Mouse (Mus musculus): ENCODE measurements around the gene Anapc7. TPM values are rescaled to one million over a fixed set of nuclear protein-coding genes. Genes with fewer than 3 reads are reported as not detected.

Anapc7 gene
- total and polyA plus RNA-seq, 3 experiments, result 39.9 to 49.7 TPM; not detected in 1

- no peak for DNase-seq (ENCODE audit: low read depth, low spot score)
- Histone ChIP-seq H3K9me3 (replicated peaks; ENCODE audit: insufficient read depth, low read length) (no peaks in the 10 kb centered on the region), H3K27ac (ENCODE audit: control insufficient read depth, low read depth, low read length) (no peak overlapping the region), H3K4me3 (ENCODE audit: control insufficient read depth in 1 of 2, insufficient read depth in 1 of 2, low read depth in 2 of 2, low read length in 2 of 2) (no peak overlapping the region), H3K9ac (ENCODE audit: control insufficient read depth, low read depth, low read length, poor library complexity, severe bottlenecking) (no peak overlapping the region), H3K79me2 (ENCODE audit: control insufficient read depth, insufficient read depth, low read length, poor library complexity) (peaks cover 4% of the 10 kb centered on the region; the same call in 1 of the 2 replicates), H3K4me1 (ENCODE audit: control insufficient read depth in 1 of 2, insufficient read depth in 2 of 2, low read length in 2 of 2) (no peaks in the 10 kb centered on the region), H3K36me3 (ENCODE audit: control insufficient read depth in 1 of 2, insufficient read depth in 2 of 2, low read length in 2 of 2) (peaks cover 2 to 71% of the 10 kb centered on the region in 2 experiments), H3K27me3 (ENCODE audit: control insufficient read depth in 1 of 2, insufficient read depth in 2 of 2, low read length in 2 of 2) (no peaks in the 10 kb centered on the region)
- TF ChIP-seq MXI1 (IDR thresholded peaks at IDR 0.05; ENCODE audit: low read depth, low read length), result no peak
- TF ChIP-seq NRF1 (IDR thresholded peaks at IDR 0.05; ENCODE audit: insufficient read depth, low read depth, low read length, poor library complexity, severe bottlenecking), result no peak
- TF ChIP-seq USF1 (IDR thresholded peaks at IDR 0.05; ENCODE audit: low read depth, low read length), result no peak
- no peak for TF ChIP-seq MEF2A (IDR thresholded peaks at IDR 0.05; ENCODE audit: extremely low read depth, insufficient replicate concordance, low read depth, low read length, poor library complexity, severe bottlenecking)
- no peak for TF ChIP-seq MYC (IDR thresholded peaks at IDR 0.05; ENCODE audit: low read depth, low read length)
- no peak for TF ChIP-seq SMC3 (IDR thresholded peaks at IDR 0.05; ENCODE audit: low read depth, low read length)
- TF ChIP-seq TBP (IDR thresholded peaks at IDR 0.05; ENCODE audit: low read depth, low read length), result no peak
- no peak for TF ChIP-seq GATA1 (IDR thresholded peaks at IDR 0.05; ENCODE audit: low read depth, low read length)
- no peak for TF ChIP-seq E2F4 (IDR thresholded peaks at IDR 0.05; ENCODE audit: borderline replicate concordance, low read depth, low read length)
- no peak for TF ChIP-seq ZC3H11A (IDR thresholded peaks at IDR 0.05; ENCODE audit: low read depth, low read length)
- TF ChIP-seq BHLHE40 (IDR thresholded peaks at IDR 0.05; ENCODE audit: borderline replicate concordance, low read depth, low read length), result no peak
- TF ChIP-seq ELF1 (IDR thresholded peaks at IDR 0.05; ENCODE audit: low read depth, low read length), result no peak
- TF ChIP-seq GABPA (IDR thresholded peaks at IDR 0.05; ENCODE audit: low read depth, low read length), result no peak
- no peak for TF ChIP-seq TAL1 (IDR thresholded peaks at IDR 0.05; ENCODE audit: low read length)
- no peak for TF ChIP-seq MAX (IDR thresholded peaks at IDR 0.05; ENCODE audit: low read length)
- no peak for TF ChIP-seq RAD21 (IDR thresholded peaks at IDR 0.05; ENCODE audit: low read depth, low read length)
- no peak for TF ChIP-seq CHD1 (IDR thresholded peaks at IDR 0.05; ENCODE audit: low read depth, low read length)
- TF ChIP-seq UBTF (IDR thresholded peaks at IDR 0.05; ENCODE audit: borderline replicate concordance, insufficient read depth, low read depth, low read length), result no peak
- no peak for TF ChIP-seq ZMIZ1 (IDR thresholded peaks at IDR 0.05; ENCODE audit: low read depth, low read length)
- TF ChIP-seq ETS1 (IDR thresholded peaks at IDR 0.05; ENCODE audit: low read depth, low read length), result no peak
These were observed 60.4 kb downstream of the Anapc7 start for GRCm38 (mm10) chr5:122481844-122482243.
